Mouse (Mus musculus): ENCODE results near the gene Olfr1339.
A peak's percentile ranks its signal among the peaks of the same experiment; 100 is the strongest.

Gene Olfr1339

GRCm38 (mm10) chr4:118731875-118732274, at the start of gene Olfr1339:
Gene Olfr1339 (plus strand): TSS chr4:118732175.
- no peak for DNase-seq (ENCODE audit: low read depth, low spot score)

- no peak for DNase-seq (ENCODE audit: low read depth, low spot score)
Measured at GRCm38 (mm10) chr4:118687086-118687485, 44.9 kb upstream of the Olfr1339 start.

- peak; percentile 23 for DNase-seq (ENCODE audit: low read depth, low spot score)
Measured at GRCm38 (mm10) chr4:118692412-118692973, 39.5 kb upstream of the Olfr1339 start, which contains the start of gene Olfr1342. Gene Olfr1342 (minus strand): TSS chr4:118692756.

GRCm38 (mm10) chr4:118693812-118694211, 38.2 kb upstream of the Olfr1339 start:
- no peak for DNase-seq (ENCODE audit: low read depth, low spot score)

- no peak for DNase-seq (ENCODE audit: low read depth, low spot score)
Measured at GRCm38 (mm10) chr4:118703223-118703622, 28.8 kb upstream of the Olfr1339 start, which contains the start of gene Olfr1341. Gene Olfr1341 (plus strand): TSS chr4:118703523.

GRCm38 (mm10) chr4:118708086-118708485, 23.9 kb upstream of the Olfr1339 start:
- no peak for DNase-seq (ENCODE audit: low read depth, low spot score)

GRCm38 (mm10) chr4:118711656-118712055, 20.3 kb upstream of the Olfr1339 start:
- no peak for DNase-seq (ENCODE audit: low read depth, low spot score)

GRCm38 (mm10) chr4:118719838-118720237, 12.1 kb upstream of the Olfr1339 start, which contains the start of gene Olfr1340:
Gene Olfr1340 (plus strand): TSS chr4:118720138.
- no peak for DNase-seq (ENCODE audit: low read depth, low spot score)

GRCm38 (mm10) chr4:118721742-118722483, 10.1 kb upstream of the Olfr1339 start:
- DNase-seq (ENCODE audit: low read depth, low spot score) = peak; percentile 36

GRCm38 (mm10) chr4:118739574-118739973, 7.6 kb downstream of the Olfr1339 start:
- DNase-seq (ENCODE audit: low read depth, low spot score) = no peak

- DNase-seq (ENCODE audit: low read depth, low spot score) = no peak
Measured at GRCm38 (mm10) chr4:118740988-118741698, 9.2 kb downstream of the Olfr1339 start.

- DNase-seq (ENCODE audit: low read depth, low spot score) = no peak
Measured at GRCm38 (mm10) chr4:118741881-118742280, 9.9 kb downstream of the Olfr1339 start.

GRCm38 (mm10) chr4:118758637-118759036, 26.7 kb downstream of the Olfr1339 start, which contains the start of gene Olfr1338:
Gene Olfr1338 (minus strand): TSS chr4:118758737.
- DNase-seq (ENCODE audit: low read depth, low spot score) = no peak

GRCm38 (mm10) chr4:118782486-118782885, 50.5 kb downstream of the Olfr1339 start, which contains the start of gene Olfr1337:
Gene Olfr1337 (minus strand): TSS chr4:118782586.
- DNase-seq (ENCODE audit: low read depth, low spot score) = no peak
